Mouse (Mus musculus) E14TG2a.4 (cell line): ENCODE results near the gene Herc2.

Source experiments
- H3K27me3 ChIP-seq: 2 replicates; pipeline ENCODE4 v1.6.1; 2014; ENCODE audit warnings: low read length, control low read depth; ENCODE audit not compliant: insufficient read depth
- H3K36me3 ChIP-seq: 2 replicates; pipeline ENCODE4 v1.6.1; 2014; ENCODE audit warnings: low read length, control low read depth; ENCODE audit not compliant: insufficient read depth
- H3K4me1 ChIP-seq: replicated peaks from 2 replicates; pipeline ENCODE4 v1.6.1; 2014; ENCODE audit warnings: low read depth, low read length, control low read depth
- H3K4me3 ChIP-seq: replicated peaks from 2 replicates; pipeline ENCODE4 v1.5.1; 2014; ENCODE audit warnings: mild to moderate bottlenecking, low read length
- H3K9me3 ChIP-seq: 2 replicates; pipeline ENCODE4 v1.6.1; 2014; ENCODE audit warnings: low read length, control low read depth
- CTCF ChIP-seq: conservative IDR thresholded peaks from 2 replicates; pipeline ENCODE4 v1.5.1; 2014; ENCODE audit warnings: low read length
- NANOG ChIP-seq: IDR thresholded peaks from 2 replicates; pipeline ENCODE4 v1.6.1; 2014; ENCODE audit warnings: borderline replicate concordance, low read length, mixed read lengths
- POU5F1 ChIP-seq: IDR thresholded peaks from 2 replicates; pipeline ENCODE4 v1.6.1; 2014; ENCODE audit warnings: low read length, borderline replicate concordance

Herc2 gene

GRCm38 (mm10) chr7:56236617-56237016, 186.6 kb downstream of the Herc2 start:
- H3K36me3 ChIP-seq, result no peaks in the 10 kb centered on the region
- no peak for TF ChIP-seq POU5F1
- TF ChIP-seq NANOG, result no peak
- TF ChIP-seq CTCF, result no peak
- no peaks in the 10 kb centered on the region for H3K9me3 ChIP-seq
- H3K27me3 ChIP-seq, result no peaks in the 10 kb centered on the region
- H3K4me3 ChIP-seq, result no peak overlapping the region
- H3K4me1 ChIP-seq, result no peaks in the 10 kb centered on the region

DNA sequence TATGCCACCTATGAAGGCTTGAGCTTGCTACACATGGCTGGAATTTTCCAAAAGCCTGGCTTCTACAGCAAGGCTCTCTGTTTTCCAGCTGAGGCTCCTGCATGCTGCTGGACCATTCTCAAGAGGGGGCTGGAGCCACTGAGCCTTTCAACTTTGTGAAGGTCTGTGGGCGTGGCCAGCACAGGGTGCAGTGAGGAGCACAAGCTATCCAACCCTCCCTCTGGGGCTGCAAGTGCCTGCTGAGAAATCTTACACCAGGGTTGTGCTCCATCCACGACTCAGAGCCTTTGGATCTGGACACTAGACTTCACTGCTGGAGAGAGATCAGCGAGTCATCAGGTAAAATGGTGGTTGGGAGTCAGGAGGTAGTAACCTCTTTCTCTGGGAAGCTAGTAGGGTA, 189.5 kb downstream of the Herc2 start, which contains the start of gene Oca2:
Oca2 (plus strand) TSS at position 218 of the 400 bp plus-strand sequence.
- Histone ChIP-seq H3K36me3 (no peaks in the 10 kb centered on the region), H3K9me3 (no peaks in the 10 kb centered on the region), H3K4me1 (no peaks in the 10 kb centered on the region), H3K27me3 (no peaks in the 10 kb centered on the region), H3K4me3 (no peak within 1 kb of the TSS)
- TF ChIP-seq POU5F1 (no peak), NANOG (no peak), CTCF (no peak)

DNA sequence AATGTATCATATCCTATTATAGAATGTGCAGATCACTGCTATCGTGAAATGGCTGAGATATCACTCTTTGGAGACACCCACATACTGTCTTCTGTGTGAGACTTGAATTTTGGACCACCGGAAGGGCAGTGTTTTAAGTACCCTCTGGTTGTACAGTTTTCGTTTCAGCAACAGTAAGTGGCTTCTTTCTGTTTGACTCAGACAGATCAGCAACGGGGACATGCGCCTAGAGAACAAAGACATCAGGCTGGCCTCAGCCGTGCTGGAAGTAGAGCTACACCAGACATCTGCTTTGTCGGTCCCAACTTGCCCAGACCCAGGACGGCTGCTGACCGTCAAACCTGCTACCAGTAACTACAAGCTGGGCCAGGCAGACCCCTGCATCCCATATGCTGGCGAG, 204.6 kb downstream of the Herc2 start:
- no peaks in the 10 kb centered on the region for H3K9me3 ChIP-seq
- TF ChIP-seq NANOG, result no peak
- no peak for TF ChIP-seq POU5F1
- TF ChIP-seq CTCF, result no peak
- H3K27me3 ChIP-seq, result no peaks in the 10 kb centered on the region
- no peaks in the 10 kb centered on the region for H3K4me1 ChIP-seq
- H3K4me3 ChIP-seq, result no peak overlapping the region
- no peaks in the 10 kb centered on the region for H3K36me3 ChIP-seq

DNA sequence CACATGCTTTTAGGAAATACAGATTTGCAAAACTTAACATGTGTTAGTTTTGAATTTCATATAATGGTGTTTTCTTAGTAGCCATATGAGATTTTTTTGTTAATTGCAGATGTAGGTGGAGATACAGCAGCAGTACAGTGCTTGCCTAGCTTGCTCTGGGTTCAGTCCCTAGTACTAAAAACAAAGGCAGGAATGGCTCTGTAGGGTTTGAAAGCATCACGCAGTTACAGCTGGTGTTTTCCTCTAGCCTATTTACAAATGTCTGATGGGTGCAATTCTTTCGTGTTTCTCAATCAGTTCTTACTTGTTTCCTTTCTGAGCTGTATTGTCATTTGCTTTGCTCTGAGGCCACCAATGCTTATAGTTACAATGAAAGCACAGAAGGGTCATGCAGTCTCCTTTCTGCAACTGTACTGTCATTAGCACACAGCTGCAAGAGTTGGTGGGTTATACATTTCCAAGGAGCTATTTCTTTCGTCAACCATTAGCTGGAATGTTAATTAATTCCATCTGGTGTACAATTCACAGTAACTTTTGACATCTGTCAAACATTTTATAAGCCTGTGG, 208.0 kb downstream of the Herc2 start:
- TF ChIP-seq NANOG, result no peak
- no peak for TF ChIP-seq POU5F1
- no peak for TF ChIP-seq CTCF
- H3K4me3 ChIP-seq, result no peak overlapping the region

GRCm38 (mm10) chr7:56277506-56277905, 227.5 kb downstream of the Herc2 start:
- no peaks in the 10 kb centered on the region for H3K36me3 ChIP-seq
- TF ChIP-seq NANOG (no peak), POU5F1 (no peak), CTCF (no peak)
- no peak overlapping the region for H3K4me3 ChIP-seq
- H3K9me3 ChIP-seq, result no peaks in the 10 kb centered on the region
- H3K27me3 ChIP-seq, result no peaks in the 10 kb centered on the region
- H3K4me1 ChIP-seq, result no peaks in the 10 kb centered on the region

More for the DNA sequence above, 208.0 kb downstream of the Herc2 start:
- Histone ChIP-seq H3K9me3 (no peaks in the 10 kb centered on the region), H3K36me3 (no peaks in the 10 kb centered on the region), H3K4me1 (no peaks in the 10 kb centered on the region), H3K27me3 (no peaks in the 10 kb centered on the region)
